Mouse (Mus musculus): ENCODE measurements around the gene Spats2l.

Spats2l gene

GRCm38 (mm10) chr1:57884867-57885266 is 110.9 kb downstream of the Spats2l start:
- intact Hi-C loops (cut with DNase I) = no loop called here

GRCm38 (mm10) chr1:57889803-57890202 is 115.8 kb downstream of the Spats2l start:
- intact Hi-C loops (cut with DNase I) = no loop called here

DNA sequence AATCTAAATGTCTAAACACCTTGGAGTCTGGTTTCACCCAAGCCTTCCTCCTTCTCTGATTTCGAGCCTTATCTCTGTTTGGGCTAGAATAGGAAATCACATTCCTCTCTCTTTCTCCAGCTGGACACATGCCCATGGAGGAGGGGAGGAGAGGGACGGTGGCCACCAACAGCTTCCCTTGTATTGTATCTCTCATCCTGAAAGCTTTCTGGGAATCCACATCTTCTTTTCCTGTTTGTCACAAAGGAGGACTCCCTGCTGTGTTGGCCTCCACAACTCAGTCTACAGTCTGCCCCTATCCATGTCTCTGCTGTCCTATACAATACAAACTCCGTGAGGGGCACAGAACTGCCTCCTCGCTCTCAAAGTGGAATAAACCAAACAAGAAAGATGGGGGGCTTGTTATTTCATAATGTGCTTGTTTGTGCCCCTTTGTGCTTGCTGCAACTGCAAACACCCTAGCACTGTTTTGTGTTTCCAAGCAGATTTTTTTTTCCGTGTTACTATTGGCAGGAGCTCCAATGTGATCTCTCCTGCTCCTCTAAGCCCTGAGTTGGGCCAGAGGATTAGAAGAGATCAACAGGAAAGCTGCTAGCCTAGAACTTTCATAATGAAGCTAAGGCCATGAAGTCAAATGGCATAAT is 116.4 kb downstream of the Spats2l start:
- intact Hi-C loops (cut with DNase I) = no loop called here

- intact Hi-C loops (cut with DNase I) = no loop called here
Observed at GRCm38 (mm10) chr1:57890903-57891267, 116.9 kb downstream of the Spats2l start.

- intact Hi-C loops (cut with DNase I) = no loop called here
Observed at GRCm38 (mm10) chr1:57901494-57901893, 127.5 kb downstream of the Spats2l start.

- intact Hi-C loops (cut with DNase I) = no loop called here
Observed at GRCm38 (mm10) chr1:57903793-57904192, 129.8 kb downstream of the Spats2l start.

- intact Hi-C loops (cut with DNase I) = no loop called here
Observed at GRCm38 (mm10) chr1:57905912-57906311, 131.9 kb downstream of the Spats2l start.

GRCm38 (mm10) chr1:57906312-57906711 is 132.3 kb downstream of the Spats2l start:
- intact Hi-C loops (cut with DNase I) = no loop called here

GRCm38 (mm10) chr1:57911561-57911960 is 137.6 kb downstream of the Spats2l start:
- intact Hi-C loops (cut with DNase I) = no loop called here

DNA sequence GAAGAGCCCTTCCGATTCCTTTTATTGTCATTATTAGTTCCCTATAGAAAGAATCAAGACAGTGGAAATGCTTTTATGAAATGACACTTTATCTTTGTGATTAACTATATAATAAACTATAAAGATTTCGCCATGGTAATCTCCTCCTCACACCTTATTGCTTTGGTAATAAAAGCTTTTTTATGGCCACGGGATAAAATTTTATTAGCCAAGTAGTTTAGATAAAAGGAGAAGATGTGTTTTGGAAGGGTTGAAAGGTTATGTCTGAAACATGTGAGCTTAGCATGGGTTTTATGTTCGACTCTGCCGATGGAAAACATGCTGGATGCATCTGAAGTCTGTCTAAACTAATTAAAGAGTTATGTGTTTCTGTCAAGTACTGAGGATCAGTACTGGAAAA is 143.4 kb downstream of the Spats2l start:
- intact Hi-C loops (cut with DNase I) = no loop called here

DNA sequence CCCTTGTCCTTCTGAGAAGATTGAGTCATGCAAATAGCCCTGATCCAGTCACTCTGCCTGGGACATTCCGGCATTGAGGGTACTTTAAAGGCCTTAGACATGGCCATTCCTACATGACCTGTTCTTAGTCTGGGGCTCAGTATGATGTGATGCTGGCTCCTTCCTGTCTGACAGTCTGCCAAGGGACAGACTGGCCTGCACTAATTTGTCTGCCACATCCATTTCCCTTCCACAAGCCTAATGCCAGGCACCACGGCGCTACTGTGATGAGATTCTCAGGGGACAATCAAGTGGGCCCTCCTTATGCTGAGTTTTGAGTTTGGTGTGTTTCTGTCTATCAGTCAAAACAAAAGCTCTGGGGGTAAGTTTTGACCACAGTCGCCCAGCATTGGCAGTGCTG is 144.6 kb downstream of the Spats2l start:
- intact Hi-C loops (cut with DNase I) = no loop called here

DNA sequence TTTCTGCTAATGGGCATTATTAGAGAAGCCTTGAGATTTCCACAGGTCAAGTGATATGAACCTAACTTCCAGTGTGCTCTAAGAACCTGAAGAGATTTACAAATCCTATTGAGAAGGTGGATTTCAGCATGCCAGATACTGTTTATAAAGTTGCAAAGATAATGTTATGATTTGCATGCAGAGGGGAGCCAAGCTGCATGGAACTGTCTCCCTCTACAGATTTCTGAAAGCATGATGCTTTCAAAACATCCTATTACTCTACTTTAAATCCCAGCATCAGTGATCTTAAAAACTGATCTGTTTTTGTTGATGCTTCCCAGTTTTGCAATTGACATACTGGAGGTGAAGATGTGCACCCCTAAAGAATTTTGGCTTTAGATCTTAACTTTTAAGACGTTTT is 160.3 kb downstream of the Spats2l start:
- intact Hi-C loops (cut with DNase I) = no loop called here

- intact Hi-C loops (cut with DNase I) = loop anchor here (10.0 kb wide), 1 partner anchor 146 kb away; no protein-coding TSS in a partner anchor
Observed at GRCm38 (mm10) chr1:57940691-57941090, 166.7 kb downstream of the Spats2l start.

DNA sequence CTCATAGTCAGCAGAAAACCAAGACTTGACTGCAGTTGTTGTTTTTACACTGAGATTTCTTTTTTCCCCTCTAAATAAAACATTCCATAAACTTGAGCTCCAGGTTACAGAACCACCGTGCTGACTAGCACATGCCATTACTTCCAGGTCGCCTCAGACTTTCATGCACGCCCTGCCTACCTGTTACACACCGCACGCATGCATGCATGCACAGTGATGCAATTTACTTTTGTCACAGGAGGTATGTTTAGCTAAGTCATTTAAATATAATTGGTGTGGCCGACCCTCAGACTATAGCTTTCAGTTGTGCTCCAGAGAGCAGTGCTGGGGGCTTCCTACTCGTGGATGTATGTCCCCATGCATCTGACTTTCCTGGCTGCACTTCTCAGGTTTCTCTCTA is 167.1 kb downstream of the Spats2l start:
- intact Hi-C loops (cut with DNase I) = loop anchor here (10.0 kb wide), 1 partner anchor 146 kb away; no protein-coding TSS in a partner anchor

DNA sequence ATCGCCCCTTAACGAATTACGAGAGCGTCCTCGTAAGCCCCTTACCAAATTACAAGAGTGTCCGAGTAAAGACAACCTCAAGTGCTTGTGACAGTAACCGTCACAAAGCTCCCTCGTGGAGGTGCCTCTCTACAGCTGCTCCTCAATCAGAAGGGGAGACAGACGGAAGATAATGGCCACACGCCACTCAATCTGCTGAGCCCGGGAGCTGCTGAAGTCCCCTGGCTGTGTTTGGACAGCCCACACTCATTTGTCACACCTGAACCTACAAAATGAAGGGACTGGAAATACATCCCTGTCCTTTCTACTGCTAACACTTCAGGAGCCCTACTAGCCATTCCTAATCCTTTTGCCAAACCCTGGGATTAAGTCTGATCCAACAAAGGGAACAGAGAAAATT is 167.8 kb downstream of the Spats2l start:
- intact Hi-C loops (cut with DNase I) = loop anchor here (10.0 kb wide), 1 partner anchor 147 kb away; no protein-coding TSS in a partner anchor

DNA sequence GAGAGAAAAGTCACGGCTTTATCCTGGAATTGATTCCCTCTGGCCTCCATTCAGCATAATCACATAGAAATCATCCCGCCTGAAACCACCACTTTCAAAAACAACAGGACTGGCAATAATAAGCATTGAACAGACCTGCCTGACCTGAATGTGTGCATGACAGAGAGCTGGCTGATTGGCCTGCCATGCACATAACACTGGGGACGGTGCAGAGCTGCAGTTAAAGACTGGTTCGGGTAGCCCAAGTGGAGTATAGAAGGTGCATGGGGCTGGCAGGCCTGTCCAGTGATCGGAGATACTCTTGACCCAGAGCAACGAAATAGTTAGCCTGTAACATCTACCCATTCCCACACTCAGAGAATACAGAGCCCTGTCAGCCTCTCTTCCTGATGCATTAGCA is 168.3 kb downstream of the Spats2l start:
- intact Hi-C loops (cut with DNase I) = loop anchor here (10.0 kb wide), 1 partner anchor 147 kb away; no protein-coding TSS in a partner anchor

GRCm38 (mm10) chr1:57947552-57948347 is 173.8 kb downstream of the Spats2l start:
- intact Hi-C loops (cut with DNase I) = loop anchor here (10.0 kb wide), 1 partner anchor 153 kb away; no protein-coding TSS in a partner anchor

DNA sequence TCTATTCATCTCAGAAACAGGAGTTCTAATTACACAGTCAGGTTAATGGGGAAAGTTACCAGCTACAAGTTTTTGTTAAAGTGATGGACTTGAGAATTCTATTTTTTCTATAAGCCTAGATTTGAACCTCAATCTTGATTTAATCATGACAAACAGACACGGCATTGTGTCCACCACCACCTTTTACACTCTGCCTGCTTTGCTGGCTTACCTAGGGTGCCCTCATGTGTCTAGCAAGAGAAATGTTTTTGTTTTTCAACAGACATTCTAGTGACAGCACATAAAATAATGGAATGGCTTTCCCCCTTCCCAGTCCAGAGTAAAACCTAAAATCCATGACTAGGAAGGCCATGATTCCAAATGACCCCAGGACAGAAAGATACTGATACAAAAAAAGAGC is 175.2 kb downstream of the Spats2l start:
- intact Hi-C loops (cut with DNase I) = loop anchor here (1.0 to 10.0 kb wide), 2 partner anchors 154 to 520 kb away; no protein-coding TSS in a partner anchor

GRCm38 (mm10) chr1:57949716-57950115 is 175.8 kb downstream of the Spats2l start:
- intact Hi-C loops (cut with DNase I) = loop anchor here (1.0 to 10.0 kb wide), 2 partner anchors 155 to 520 kb away; no protein-coding TSS in a partner anchor

DNA sequence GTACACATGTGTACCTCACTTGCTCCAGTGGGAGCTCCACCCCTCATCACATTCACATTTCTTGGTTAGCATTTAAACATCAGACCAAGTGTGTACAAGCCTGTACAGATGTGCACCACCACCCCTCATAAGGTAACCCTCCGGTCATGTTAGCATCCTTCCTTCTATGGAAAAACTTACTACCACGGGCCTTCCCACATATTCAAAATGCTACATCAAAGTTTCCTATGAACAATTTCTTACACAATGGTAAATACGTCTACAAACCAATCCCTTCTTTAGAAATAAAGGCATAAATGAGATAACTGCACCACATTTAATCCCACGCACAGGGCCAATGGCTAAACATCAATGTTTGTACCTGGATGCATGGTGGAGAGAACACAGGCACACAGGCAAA is 178.5 kb downstream of the Spats2l start:
- intact Hi-C loops (cut with DNase I) = no loop called here

GRCm38 (mm10) chr1:57953586-57954375 is 179.8 kb downstream of the Spats2l start:
- intact Hi-C loops (cut with DNase I) = no loop called here

DNA sequence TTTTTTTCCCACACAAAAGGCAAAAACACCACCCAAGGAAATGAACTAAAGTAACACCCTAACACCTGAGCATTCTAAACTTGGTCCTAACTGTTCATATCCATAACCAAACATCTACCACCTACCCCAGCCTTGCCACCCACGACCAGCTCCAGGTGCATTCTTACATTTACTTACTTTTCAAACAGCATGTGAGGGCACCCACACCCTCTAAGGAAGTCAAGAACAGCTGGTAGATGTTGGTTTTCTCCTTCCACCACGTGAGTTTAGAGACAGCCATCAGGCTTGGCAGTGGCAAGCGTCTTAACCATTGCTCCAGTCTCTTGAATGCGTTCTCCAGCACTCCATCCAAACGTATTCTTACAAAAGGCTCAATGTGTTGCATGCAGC is 180.4 kb downstream of the Spats2l start:
- intact Hi-C loops (cut with DNase I) = no loop called here
